Mouse (Mus musculus) testis, adult 2 months (tissue): ENCODE measurements around the gene Ust.

Experiments
- CTCF ChIP-seq: fragments of 200-500 bp; IDR thresholded peaks from 2 replicates; pipeline ENCODE4 v1.5.1; 2012; ENCODE audit warnings: low read depth, mild to moderate bottlenecking, inconsistent platforms, low read length, moderate library complexity; ENCODE audit not compliant: control insufficient read depth, insufficient read depth, insufficient replicate concordance
- POLR2A ChIP-seq: fragments of 200-500 bp; IDR thresholded peaks from 2 replicates; pipeline ENCODE4 v1.6.1; 2012; ENCODE audit warnings: low read depth, mild to moderate bottlenecking, inconsistent platforms, low read length, moderate library complexity; ENCODE audit not compliant: control insufficient read depth

GRCm38 (mm10) chr10:8391264-8391748 is 127.3 kb downstream of the Ust start:
- TF ChIP-seq POLR2A (no peak), CTCF (no peak)
